Mouse (Mus musculus): ENCODE data around the gene Rpl34. TPM values are rescaled to one million over a fixed set of nuclear protein-coding genes. Genes with fewer than 3 reads are reported as not detected.

Gene Rpl34
- 100 to 1,000 TPM in 24 of 26 experiments, 10 to 100 TPM in 2; 86.8 to 298 (median 143) TPM for total RNA-seq (2018; cell fraction: chromatin; rRNA removed)
- 1,000 to 10,000 TPM in 13 of 26 experiments, 100 to 1,000 TPM in 13; 602 to 1,549 (median 953) TPM for total RNA-seq (2018; cell fraction: cytosol; rRNA removed)
- total RNA-seq (2018; cell fraction: nucleus; rRNA removed) = 100 to 1,000 TPM; 132 to 296 (median 189) TPM
- 491 to 1,262 TPM (median 1,185 TPM) in 3 replicates for polyA plus RNA-seq (2018)

- peaks cover 24% of the 10 kb centered on the region for H3K79me2 ChIP-seq (ENCODE audit: inconsistent target)
- peak within 1 kb of the TSS; percentile 89 for H3K4me3 ChIP-seq (ENCODE audit: inconsistent target)
- peak within 1 kb of the TSS; percentile 56 for H3K27ac ChIP-seq
- under 1% methylated on average over 44 of the region's 45 CpGs for WGBS (ENCODE audit: missing documents)
- H3K36me3 ChIP-seq (ENCODE audit: inconsistent target) = peaks cover 27% of the 10 kb centered on the region; the same call in 1 of the 2 replicates
Measured at GRCm38 (mm10) chr3:130730189-130730653, at the start of gene Rpl34. TSS of gene Rpl34 (minus strand) at chr3:130730398.

- no peaks in the 10 kb centered on the region for H3K79me2 ChIP-seq (ENCODE audit: inconsistent target)
- no peaks in the 10 kb centered on the region for H3K36me3 ChIP-seq (ENCODE audit: inconsistent target)
- H3K4me3 ChIP-seq (ENCODE audit: inconsistent target) = no peak overlapping the region
- WGBS (ENCODE audit: missing documents) = 93% methylated on average over 3 of the region's 3 CpGs
- H3K27ac ChIP-seq = no peak overlapping the region
Measured at GRCm38 (mm10) chr3:130768172-130768571, 38.0 kb upstream of the Rpl34 start.

- 65% methylated on average over 5 of the region's 5 CpGs for WGBS (ENCODE audit: missing documents)
- Histone ChIP-seq H3K27ac (no peak overlapping the region), H3K79me2 (ENCODE audit: inconsistent target) (no peaks in the 10 kb centered on the region)
Measured at GRCm38 (mm10) chr3:130764091-130764490, 33.9 kb upstream of the Rpl34 start.

GRCm38 (mm10) chr3:130760711-130761435 is 30.7 kb upstream of the Rpl34 start:
- H3K4me3 ChIP-seq (ENCODE audit: inconsistent target) = no peak overlapping the region
- H3K27ac ChIP-seq = no peak overlapping the region
- WGBS (ENCODE audit: missing documents) = 28% methylated on average over 21 of the region's 24 CpGs
- no peaks in the 10 kb centered on the region for H3K79me2 ChIP-seq (ENCODE audit: inconsistent target)
- H3K36me3 ChIP-seq (ENCODE audit: inconsistent target) = no peaks in the 10 kb centered on the region

More at GRCm38 (mm10) chr3:130764091-130764490, 33.9 kb upstream of the Rpl34 start:
- H3K4me3 ChIP-seq (ENCODE audit: inconsistent target) = no peak overlapping the region
- no peaks in the 10 kb centered on the region for H3K36me3 ChIP-seq (ENCODE audit: inconsistent target)

GRCm38 (mm10) chr3:130758157-130758841 is 28.1 kb upstream of the Rpl34 start:
- Histone ChIP-seq H3K27ac (no peak overlapping the region), H3K36me3 (ENCODE audit: inconsistent target) (no peaks in the 10 kb centered on the region), H3K4me3 (ENCODE audit: inconsistent target) (no peak overlapping the region), H3K79me2 (ENCODE audit: inconsistent target) (no peaks in the 10 kb centered on the region)
- 92% methylated on average over 15 of the region's 15 CpGs for WGBS (ENCODE audit: missing documents)

- H3K4me3 ChIP-seq (ENCODE audit: inconsistent target) = no peak overlapping the region
- no peaks in the 10 kb centered on the region for H3K79me2 ChIP-seq (ENCODE audit: inconsistent target)
- H3K36me3 ChIP-seq (ENCODE audit: inconsistent target) = no peaks in the 10 kb centered on the region
- WGBS (ENCODE audit: missing documents) = 99% methylated on average over 8 of the region's 8 CpGs
- no peak overlapping the region for H3K27ac ChIP-seq
Measured at GRCm38 (mm10) chr3:130757117-130757852, 27.1 kb upstream of the Rpl34 start.

GRCm38 (mm10) chr3:130749206-130749605 is 19.0 kb upstream of the Rpl34 start:
- no peak overlapping the region for H3K27ac ChIP-seq
- no peak overlapping the region for H3K4me3 ChIP-seq (ENCODE audit: inconsistent target)
- WGBS (ENCODE audit: missing documents) = 82% methylated on average over 3 of the region's 3 CpGs
- no peaks in the 10 kb centered on the region for H3K36me3 ChIP-seq (ENCODE audit: inconsistent target)
- no peaks in the 10 kb centered on the region for H3K79me2 ChIP-seq (ENCODE audit: inconsistent target)

GRCm38 (mm10) chr3:130746673-130747619 is 16.7 kb upstream of the Rpl34 start:
- H3K27ac ChIP-seq = no peak overlapping the region
- H3K79me2 ChIP-seq (ENCODE audit: inconsistent target) = no peaks in the 10 kb centered on the region
- 91% methylated on average over 10 of the region's 10 CpGs for WGBS (ENCODE audit: missing documents)
- no peaks in the 10 kb centered on the region for H3K36me3 ChIP-seq (ENCODE audit: inconsistent target)
- H3K4me3 ChIP-seq (ENCODE audit: inconsistent target) = no peak overlapping the region

GRCm38 (mm10) chr3:130737652-130738361 is 7.6 kb upstream of the Rpl34 start:
- no peaks in the 10 kb centered on the region for H3K36me3 ChIP-seq (ENCODE audit: inconsistent target)
- H3K79me2 ChIP-seq (ENCODE audit: inconsistent target) = no peaks in the 10 kb centered on the region
- no peak overlapping the region for H3K27ac ChIP-seq
- WGBS (ENCODE audit: missing documents) = 79% methylated on average over 19 of the region's 21 CpGs
- H3K4me3 ChIP-seq (ENCODE audit: inconsistent target) = no peak overlapping the region

- H3K4me3 ChIP-seq (ENCODE audit: inconsistent target) = no peak overlapping the region
- WGBS (ENCODE audit: missing documents) = 73% methylated on average over 4 of the region's 4 CpGs
- H3K27ac ChIP-seq = no peak overlapping the region
- no peaks in the 10 kb centered on the region for H3K79me2 ChIP-seq (ENCODE audit: inconsistent target)
- no peaks in the 10 kb centered on the region for H3K36me3 ChIP-seq (ENCODE audit: inconsistent target)
Measured at GRCm38 (mm10) chr3:130736758-130737157, 6.6 kb upstream of the Rpl34 start.

GRCm38 (mm10) chr3:130729472-130730188 is 568 bp downstream of the Rpl34 start:
- Histone ChIP-seq H3K36me3 (ENCODE audit: inconsistent target) (peaks cover 27% of the 10 kb centered on the region; the same call in 1 of the 2 replicates), H3K79me2 (ENCODE audit: inconsistent target) (peaks cover 24% of the 10 kb centered on the region), H3K27ac (peak overlapping the region; percentile 45), H3K4me3 (ENCODE audit: inconsistent target) (peak overlapping the region; percentile 89)
- WGBS (ENCODE audit: missing documents) = under 1% methylated on average over 56 of the region's 58 CpGs

GRCm38 (mm10) chr3:130727676-130728075 is 2.5 kb downstream of the Rpl34 start:
- H3K36me3 ChIP-seq (ENCODE audit: inconsistent target) = peaks cover 27% of the 10 kb centered on the region; the same call in 1 of the 2 replicates
- H3K4me3 ChIP-seq (ENCODE audit: inconsistent target) = no peak overlapping the region
- WGBS (ENCODE audit: missing documents) = 88% methylated on average over 4 of the region's 4 CpGs
- peaks cover 24% of the 10 kb centered on the region for H3K79me2 ChIP-seq (ENCODE audit: inconsistent target)
- no peak overlapping the region for H3K27ac ChIP-seq
